Mouse (Mus musculus): ENCODE data around the gene Lypd4. TPM values are rescaled to one million over a fixed set of nuclear protein-coding genes. Genes with fewer than 3 reads are reported as not detected.
A peak's percentile ranks its signal among the peaks of the same experiment; 100 is the strongest.
"Not testable (repeated sequence)": the region's sequence is repeated elsewhere in the genome, so short reads cannot be mapped to it uniquely, and the experiment has no call there.

Lypd4 gene
- total RNA-seq (2021): not detected

- intact Hi-C loops (cut with DNase I): no loop called here
- no peak for DNase-seq
These were observed at the start of gene Lypd4, which contains the start of gene Dmrtc2 for GRCm38 (mm10) chr7:24869532-24870165. Gene Lypd4, minus strand, starts transcription at chr7:24869941. Gene Dmrtc2, plus strand, starts transcription at chr7:24870057.

GRCm38 (mm10) chr7:24918763-24919323 lies 49.1 kb upstream of the Lypd4 start:
- DNase-seq: peak in 1 of 2 experiments; percentile 21

GRCm38 (mm10) chr7:24912480-24912879 lies 42.7 kb upstream of the Lypd4 start:
- DNase-seq: no peak
- intact Hi-C loops (cut with DNase I): no loop called here

More at GRCm38 (mm10) chr7:24918763-24919323, 49.1 kb upstream of the Lypd4 start:
- intact Hi-C loops (cut with DNase I): no loop called here

GRCm38 (mm10) chr7:24907211-24907748 lies 37.5 kb upstream of the Lypd4 start:
- intact Hi-C loops (cut with DNase I): no loop called here
- no peak for DNase-seq

GRCm38 (mm10) chr7:24906551-24906950 lies 36.8 kb upstream of the Lypd4 start:
- no peak for DNase-seq
- intact Hi-C loops (cut with DNase I): no loop called here

GRCm38 (mm10) chr7:24904936-24905335 lies 35.2 kb upstream of the Lypd4 start:
- intact Hi-C loops (cut with DNase I): loop anchor here (1.0 to 5.0 kb wide), 3 partner anchors 14 to 167 kb away; partner anchors contain the start of genes Grik5, Rps19 and Zfp574
- peak; percentile 40 to 54 for DNase-seq

- intact Hi-C loops (cut with DNase I): loop anchor here (1.0 to 5.0 kb wide), 3 partner anchors 13 to 168 kb away; partner anchors contain the start of genes Grik5, Rps19 and Zfp574
- DNase-seq: peak; percentile 92 to 95
These were observed 34.3 kb upstream of the Lypd4 start for GRCm38 (mm10) chr7:24904070-24904483.

- DNase-seq: no peak
- intact Hi-C loops (cut with DNase I): loop anchor here (5.0 kb wide), 1 partner anchor 169 kb away; the partner anchor contains the start of genes Grik5 and Zfp574
These were observed 33.7 kb upstream of the Lypd4 start for GRCm38 (mm10) chr7:24903444-24903825.

- intact Hi-C loops (cut with DNase I): loop anchor here (5.0 kb wide), 1 partner anchor 169 kb away; the partner anchor contains the start of genes Grik5 and Zfp574
- DNase-seq: peak; percentile 71 to 81
These were observed 33.1 kb upstream of the Lypd4 start, which contains the start of gene Arhgef1 for GRCm38 (mm10) chr7:24902630-24903443. Gene Arhgef1, plus strand, starts transcription at chr7:24902912.

- intact Hi-C loops (cut with DNase I): loop anchor here (5.0 kb wide), 1 partner anchor 170 kb away; the partner anchor contains the start of genes Grik5 and Zfp574
- DNase-seq: peak in 1 of 2 experiments; percentile 25
These were observed 32.5 kb upstream of the Lypd4 start for GRCm38 (mm10) chr7:24902264-24902629.

- intact Hi-C loops (cut with DNase I): loop anchor here (5.0 kb wide), 1 partner anchor 170 kb away; the partner anchor contains the start of genes Grik5 and Zfp574
- DNase-seq: no peak
These were observed 32.1 kb upstream of the Lypd4 start for GRCm38 (mm10) chr7:24901842-24902241.

GRCm38 (mm10) chr7:24901114-24901513 lies 31.4 kb upstream of the Lypd4 start:
- no peak for DNase-seq
- intact Hi-C loops (cut with DNase I): loop anchor here (5.0 kb wide), 1 partner anchor 171 kb away; the partner anchor contains the start of genes Grik5 and Zfp574

- intact Hi-C loops (cut with DNase I): no loop called here
These were observed 28.2 kb upstream of the Lypd4 start for GRCm38 (mm10) chr7:24897959-24898358.

GRCm38 (mm10) chr7:24897224-24897623 lies 27.5 kb upstream of the Lypd4 start, which contains the start of gene Cd79a:
Gene Cd79a, plus strand, starts transcription at chr7:24897381.
- DNase-seq: no peak
- intact Hi-C loops (cut with DNase I): no loop called here

More at GRCm38 (mm10) chr7:24897959-24898358, 28.2 kb upstream of the Lypd4 start:
- no peak for DNase-seq

GRCm38 (mm10) chr7:24896269-24896668 lies 26.5 kb upstream of the Lypd4 start:
- DNase-seq: no peak
- intact Hi-C loops (cut with DNase I): no loop called here

GRCm38 (mm10) chr7:24895749-24896148 lies 26.0 kb upstream of the Lypd4 start:
- DNase-seq; intact Hi-C loops (cut with DNase I): not testable (repeated sequence)

- intact Hi-C loops (cut with DNase I): no loop called here
These were observed 22.4 kb upstream of the Lypd4 start for GRCm38 (mm10) chr7:24892125-24892583.

GRCm38 (mm10) chr7:24891241-24892124 lies 21.7 kb upstream of the Lypd4 start:
- DNase-seq: no peak
- intact Hi-C loops (cut with DNase I): loop anchor here (2.0 kb wide), 1 partner anchor 13 kb away; no protein-coding TSS in a partner anchor

More at GRCm38 (mm10) chr7:24892125-24892583, 22.4 kb upstream of the Lypd4 start:
- no peak for DNase-seq

Measured in heart, postnatal 36 days (tissue).